Mouse (Mus musculus) MEL-GATA-1-ER (cell line): ENCODE data around the gene Tmprss12.
A peak's percentile ranks its signal among the peaks of the same experiment; 100 is the strongest.
"Not testable (repeated sequence)": the region's sequence is repeated elsewhere in the genome, so short reads cannot be mapped to it uniquely, and the experiment has no call there.

ENCODE experiments used
- DNase-seq: peaks from one replicate; pipeline ENCODE4 v3.0.0-alpha.2; 2012; ENCODE audit warnings: low read depth; ENCODE audit errors: extremely low read depth

The Tmprss12 gene

GRCm38 (mm10) chr15:100280626-100281025 is at the start of gene Tmprss12:
TSS of gene Tmprss12 (plus strand) at chr15:100280837.
- DNase-seq, result no peak

GRCm38 (mm10) chr15:100231616-100232525 is 48.8 kb upstream of the Tmprss12 start:
- no peak for DNase-seq

GRCm38 (mm10) chr15:100235208-100235965 is 45.2 kb upstream of the Tmprss12 start:
- no peak for DNase-seq

GRCm38 (mm10) chr15:100236952-100237351 is 43.7 kb upstream of the Tmprss12 start:
- DNase-seq, result no peak

GRCm38 (mm10) chr15:100241780-100242179 is 38.9 kb upstream of the Tmprss12 start:
- DNase-seq, result no peak

DNA sequence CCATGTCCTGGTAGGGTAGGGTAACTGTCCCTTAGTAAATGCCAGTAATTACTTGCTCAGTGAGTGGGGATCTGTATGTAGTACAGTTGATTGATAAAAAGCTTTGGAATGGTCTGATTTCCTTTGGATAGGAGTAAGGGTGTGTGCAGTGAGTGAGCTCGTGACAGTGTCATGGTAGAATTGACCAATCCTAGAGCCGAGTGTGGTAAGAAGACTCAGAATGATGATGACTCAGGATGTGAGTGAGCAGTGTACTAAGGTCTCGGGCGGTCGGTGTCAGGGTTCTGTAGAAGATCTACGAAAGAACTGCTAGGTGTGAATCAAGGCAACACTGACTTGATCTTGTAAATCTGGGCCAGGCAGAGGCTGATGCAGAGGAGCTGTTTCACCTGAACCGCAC is 34.7 kb upstream of the Tmprss12 start:
- no peak for DNase-seq

GRCm38 (mm10) chr15:100247296-100247695 is 33.3 kb upstream of the Tmprss12 start:
- no peak for DNase-seq

DNA sequence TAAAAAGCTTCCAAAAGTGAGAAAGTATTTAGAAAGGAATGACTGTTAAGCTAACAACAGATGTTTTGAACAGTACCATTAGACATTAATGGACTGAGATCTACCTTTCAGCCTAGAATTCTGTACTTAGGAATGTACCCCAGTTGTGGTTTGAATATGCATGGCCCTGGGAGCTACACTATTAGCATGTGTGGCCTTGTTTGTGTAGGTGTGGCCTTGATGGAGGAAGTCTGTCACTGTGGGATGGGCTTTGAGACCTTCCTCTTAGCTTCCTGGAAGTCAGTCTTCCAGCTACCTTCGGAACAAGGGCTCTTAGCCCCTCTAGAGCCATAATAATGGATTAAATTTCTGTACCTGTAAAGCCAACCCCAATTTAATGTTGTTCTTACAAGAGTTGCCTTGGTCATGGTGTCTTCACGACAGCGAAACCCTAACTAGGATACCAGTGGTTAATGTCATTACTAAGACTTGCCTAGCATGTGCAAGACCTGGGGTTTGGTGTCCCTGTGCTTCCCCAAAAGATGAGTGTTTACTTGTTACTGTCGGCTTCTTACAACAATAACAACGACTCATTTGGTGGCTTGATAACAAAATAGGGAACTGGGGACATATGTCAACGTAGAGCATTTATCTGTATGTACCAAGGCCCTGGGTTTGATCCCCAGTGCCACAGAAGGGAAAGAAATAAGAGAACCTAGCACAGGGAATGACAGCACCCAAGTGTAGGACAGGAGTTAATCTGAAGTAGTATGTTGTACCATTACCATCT is 31.8 kb upstream of the Tmprss12 start:
- peak; percentile 94 for DNase-seq

- no peak for DNase-seq
These were observed 29.4 kb upstream of the Tmprss12 start for GRCm38 (mm10) chr15:100251153-100251780.

GRCm38 (mm10) chr15:100256386-100256785 is 24.3 kb upstream of the Tmprss12 start:
- DNase-seq, result no peak

GRCm38 (mm10) chr15:100257305-100257704 is 23.3 kb upstream of the Tmprss12 start:
- DNase-seq, result no peak

GRCm38 (mm10) chr15:100258646-100259425 is 21.8 kb upstream of the Tmprss12 start:
- no peak for DNase-seq

- DNase-seq, result not testable (repeated sequence)
These were observed 20.3 kb upstream of the Tmprss12 start for GRCm38 (mm10) chr15:100260351-100260750.

DNA sequence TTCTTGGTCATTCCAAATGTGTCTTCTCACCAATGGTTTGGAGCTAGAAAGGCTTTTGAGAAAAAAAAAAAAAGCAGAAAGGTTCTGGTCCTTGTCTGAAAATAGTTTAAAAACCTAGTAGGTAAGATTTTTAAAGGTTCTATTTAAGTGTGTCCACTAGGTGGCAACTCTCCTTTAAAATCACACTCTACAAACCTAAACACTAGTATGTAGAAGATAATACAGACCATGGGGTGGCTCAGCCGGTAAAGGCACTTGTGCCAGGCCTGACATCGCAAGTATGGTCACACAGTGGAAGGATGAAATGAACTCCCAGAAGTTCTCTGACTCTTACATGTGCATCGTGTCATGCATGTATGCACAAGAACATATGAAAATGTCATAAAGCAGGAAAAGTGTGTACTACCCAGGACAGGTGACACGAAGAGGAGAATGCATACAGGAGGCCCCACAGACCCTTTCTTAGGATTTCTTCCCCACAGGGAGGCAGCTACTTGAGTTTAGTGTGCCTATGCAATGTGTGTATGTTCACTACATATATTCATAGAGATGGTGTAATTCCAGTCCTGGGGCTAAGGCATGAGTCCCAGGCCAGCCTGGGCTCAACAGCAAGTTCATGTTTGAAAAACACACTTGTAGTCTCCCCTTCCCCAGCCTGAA is 17.3 kb upstream of the Tmprss12 start:
- peak; percentile 44 for DNase-seq

DNA sequence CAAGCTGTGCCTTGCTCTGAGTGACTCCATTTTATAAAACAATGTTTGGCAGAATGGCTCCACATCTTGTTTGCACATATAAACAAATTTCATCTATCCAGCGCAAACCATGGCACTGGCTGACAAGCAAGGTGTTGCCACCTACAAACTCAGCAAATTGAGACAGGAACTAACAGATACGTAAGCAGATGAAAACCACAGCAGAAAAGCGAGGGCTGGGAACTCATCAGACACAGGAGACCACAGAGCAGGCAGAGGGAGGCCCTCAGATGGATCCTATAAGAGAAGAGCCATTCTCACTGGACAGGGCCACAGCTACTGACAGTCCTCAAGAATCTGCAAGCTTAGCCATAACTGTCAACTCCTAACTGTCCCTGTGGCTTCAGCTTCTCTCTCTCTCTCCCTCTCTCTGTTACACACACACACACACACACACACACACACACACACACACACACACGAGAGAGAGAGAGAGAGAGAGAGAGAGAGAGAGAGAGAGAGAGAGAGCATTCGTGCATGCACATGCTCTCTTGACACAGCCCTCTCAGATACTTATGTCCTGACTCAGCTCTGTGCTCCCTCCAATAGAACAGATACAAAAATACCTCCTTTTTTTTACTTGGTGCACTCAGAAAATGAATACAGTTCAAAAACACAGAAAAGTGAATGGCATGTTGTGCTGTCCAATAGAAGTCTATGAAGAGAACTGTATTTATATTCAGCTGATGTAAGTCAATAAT is 14.9 kb upstream of the Tmprss12 start:
- DNase-seq, result no peak

GRCm38 (mm10) chr15:100268916-100269315 is 11.7 kb upstream of the Tmprss12 start:
- no peak for DNase-seq

DNA sequence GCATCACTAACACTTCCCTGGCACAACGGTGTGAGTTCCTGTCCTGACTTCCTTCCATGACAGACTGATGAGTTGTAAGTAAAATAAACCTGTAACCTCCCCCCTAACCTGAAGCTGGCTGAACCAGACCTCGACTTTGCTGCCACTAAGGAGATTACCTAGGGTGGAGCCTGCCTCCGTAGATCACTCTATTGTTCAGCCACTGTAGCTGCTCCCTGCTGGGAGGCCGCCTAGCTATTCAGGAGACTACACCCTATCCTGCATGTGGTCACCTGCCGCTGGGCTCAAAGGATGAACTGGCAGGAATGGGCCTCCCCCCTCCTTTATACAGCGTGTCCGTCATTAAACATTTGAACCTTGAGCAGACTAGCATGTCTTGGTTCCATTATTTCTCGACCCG is 10.9 kb upstream of the Tmprss12 start:
- no peak for DNase-seq

DNA sequence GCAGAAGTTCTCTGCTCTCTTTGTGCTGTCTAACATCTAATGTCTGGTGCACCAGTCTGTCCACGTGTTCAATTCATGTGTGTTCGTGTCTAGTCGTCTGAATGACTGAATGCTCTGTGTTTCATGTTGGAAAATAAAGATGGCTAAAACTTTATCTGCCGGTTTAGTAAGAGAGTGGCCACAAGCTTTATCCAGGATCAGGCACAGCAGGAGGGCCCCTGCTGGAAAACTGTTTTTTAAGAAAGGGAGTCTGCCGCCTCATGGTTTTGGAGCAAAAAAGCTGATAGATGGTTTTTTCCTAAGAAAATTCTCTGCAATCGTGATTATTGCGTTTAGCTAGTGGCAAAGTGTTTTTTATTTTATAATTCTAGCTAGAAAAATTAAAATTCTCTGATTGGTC is 10.0 kb upstream of the Tmprss12 start:
- DNase-seq, result not testable (repeated sequence)

DNA sequence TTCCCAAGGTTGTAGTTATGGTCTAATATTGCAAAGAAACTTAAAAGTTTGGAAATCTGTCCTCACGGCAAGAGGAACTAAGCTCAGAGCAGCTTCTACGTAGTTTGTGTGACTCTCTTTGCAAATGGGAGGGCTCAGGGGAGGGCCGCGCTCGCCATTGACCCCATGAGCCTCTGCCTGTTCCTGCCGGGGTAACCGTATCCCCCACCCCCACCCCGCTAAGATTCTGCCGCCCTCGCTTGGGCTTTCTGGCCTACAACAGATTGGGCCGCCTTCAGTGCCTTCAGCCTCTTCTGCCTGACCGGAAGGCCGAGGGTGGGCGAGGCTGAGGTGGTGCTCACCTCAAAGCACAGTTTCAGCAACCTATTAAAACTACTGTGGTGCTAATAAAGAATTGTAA is 9.2 kb upstream of the Tmprss12 start:
- no peak for DNase-seq
